Mouse (Mus musculus): ENCODE measurements around the gene Vipas39.
"Not testable (repeated sequence)": the region's sequence is repeated elsewhere in the genome, so short reads cannot be mapped to it uniquely, and the experiment has no call there.

Gene Vipas39

GRCm38 (mm10) chr12:87266827-87267603, 959 bp upstream of the Vipas39 start:
- peak; percentile 38 for DNase-seq (ENCODE audit: low read depth, low spot score)

GRCm38 (mm10) chr12:87265444-87265843, 612 bp downstream of the Vipas39 start:
- DNase-seq (ENCODE audit: low read depth, low spot score): no peak

- DNase-seq (ENCODE audit: low read depth, low spot score): no peak
These were observed 5.5 kb downstream of the Vipas39 start for GRCm38 (mm10) chr12:87260562-87260961.

GRCm38 (mm10) chr12:87256629-87257028, 9.4 kb downstream of the Vipas39 start:
- no peak for DNase-seq (ENCODE audit: low read depth, low spot score)

GRCm38 (mm10) chr12:87253878-87254277, 12.2 kb downstream of the Vipas39 start:
- no peak for DNase-seq (ENCODE audit: low read depth, low spot score)

- no peak for DNase-seq (ENCODE audit: low read depth, low spot score)
These were observed 15.9 kb downstream of the Vipas39 start for GRCm38 (mm10) chr12:87250161-87250560.

- DNase-seq (ENCODE audit: low read depth, low spot score): no peak
These were observed 27.4 kb downstream of the Vipas39 start, which contains the start of gene Noxred1 for GRCm38 (mm10) chr12:87238632-87239031. Gene Noxred1, minus strand, starts transcription at chr12:87238732.

GRCm38 (mm10) chr12:87236882-87237483, 29.1 kb downstream of the Vipas39 start:
- no peak for DNase-seq (ENCODE audit: low read depth, low spot score)

GRCm38 (mm10) chr12:87230379-87230895, 35.6 kb downstream of the Vipas39 start:
- DNase-seq (ENCODE audit: low read depth, low spot score): no peak

- no peak for DNase-seq (ENCODE audit: low read depth, low spot score)
These were observed 36.4 kb downstream of the Vipas39 start for GRCm38 (mm10) chr12:87229633-87230032.

- no peak for DNase-seq (ENCODE audit: low read depth, low spot score)
These were observed 39.3 kb downstream of the Vipas39 start for GRCm38 (mm10) chr12:87226801-87227200.

- DNase-seq (ENCODE audit: low read depth, low spot score): no peak
These were observed 41.1 kb downstream of the Vipas39 start for GRCm38 (mm10) chr12:87224950-87225349.

GRCm38 (mm10) chr12:87219362-87219761, 46.7 kb downstream of the Vipas39 start:
- DNase-seq (ENCODE audit: low read depth, low spot score): no peak

GRCm38 (mm10) chr12:87217596-87217995, 48.5 kb downstream of the Vipas39 start:
- DNase-seq (ENCODE audit: low read depth, low spot score): no peak

- DNase-seq (ENCODE audit: low read depth, low spot score): no peak
These were observed 50.0 kb downstream of the Vipas39 start for GRCm38 (mm10) chr12:87216053-87216452.

- no peak for DNase-seq (ENCODE audit: low read depth, low spot score)
These were observed 53.0 kb downstream of the Vipas39 start for GRCm38 (mm10) chr12:87212844-87213606.

- not testable (repeated sequence) for DNase-seq (ENCODE audit: low read depth, low spot score)
These were observed 60.3 kb downstream of the Vipas39 start for GRCm38 (mm10) chr12:87205789-87206188.

- no peak for DNase-seq (ENCODE audit: low read depth, low spot score)
These were observed 64.4 kb downstream of the Vipas39 start for GRCm38 (mm10) chr12:87201694-87202093.

- DNase-seq (ENCODE audit: low read depth, low spot score): peak; percentile 70
These were observed 66.0 kb downstream of the Vipas39 start, which contains the start of gene Tmed8 for GRCm38 (mm10) chr12:87199973-87200586. Gene Tmed8, minus strand, starts transcription at chr12:87200454.

GRCm38 (mm10) chr12:87199206-87199972, 66.7 kb downstream of the Vipas39 start, which contains the start of gene Samd15:
Gene Samd15, plus strand, starts transcription at chr12:87199723.
- DNase-seq (ENCODE audit: low read depth, low spot score): no peak

GRCm38 (mm10) chr12:87198792-87199191, 67.3 kb downstream of the Vipas39 start:
- no peak for DNase-seq (ENCODE audit: low read depth, low spot score)
